In the genomic region with DNA sequence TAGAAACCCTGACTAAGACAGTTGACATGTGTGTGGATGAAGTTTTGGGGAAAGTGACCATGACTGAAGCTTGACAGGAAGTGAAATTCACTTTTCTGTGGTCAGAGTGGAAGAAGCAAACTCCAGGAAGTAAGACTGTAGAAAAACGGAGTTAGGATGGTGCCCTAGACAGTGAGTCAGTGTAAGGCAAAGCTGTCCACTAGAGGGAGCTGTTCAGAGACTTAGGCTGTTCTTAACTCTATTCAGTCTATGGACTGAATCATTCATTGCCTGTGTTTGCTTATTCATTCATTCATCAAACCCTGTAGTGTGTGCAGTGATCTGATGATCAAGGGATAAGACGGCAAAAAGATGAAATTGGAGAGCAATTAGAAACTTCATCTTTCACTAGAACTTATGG, we compare ENCODE assay signal across 9 mouse cellular contexts.
DNase-seq lines count a peak whose midpoint lies in the region; ATAC-seq lines count a peak whose summit lies in the region.
"Had no signal": no experiment of that assay in that cellular context is flagged by ENCODE, and none has a peak within 500 bp of the region (broad histone marks: within the 10 kb centered on the region; RNA-seq: fewer than 3 reads in every experiment).

No protein-coding gene starts in this region.

- H3K27ac ChIP-seq in hindbrain, embryonic 14.5 days = no peak overlapping the region
- H3K27ac ChIP-seq in hindbrain, embryonic 10.5 days = no peak overlapping the region
- no peak overlapping the region for H3K27ac ChIP-seq in embryonic facial prominence, embryonic 11.5 days (replicated peaks; ENCODE audit: low read depth, low read length)
- no peak overlapping the region for H3K27ac ChIP-seq in midbrain, embryonic 10.5 days (replicated peaks)

- intact Hi-C loops in left cerebral cortex, postnatal 10 days (cut with DNase I) = loop anchor here (10.0 kb wide), 1 partner anchor 851 kb away; no protein-coding TSS in a partner anchor

- H3K4me3 ChIP-seq in hindbrain, embryonic 14.5 days (replicated peaks; ENCODE audit: low read length) = no peak overlapping the region
- H3K4me3 ChIP-seq in hindbrain, embryonic 10.5 days = no peak overlapping the region
- no peak overlapping the region for H3K4me3 ChIP-seq in embryonic facial prominence, embryonic 11.5 days (ENCODE audit: low read depth, low read length)
- H3K4me3 ChIP-seq in midbrain, embryonic 10.5 days = no peak overlapping the region
- H3K4me3 ChIP-seq: myocyte had no signal

- ATAC-seq in hindbrain, embryonic 14.5 days (ENCODE audit: low FRiP score) = no peak
- no peak for ATAC-seq in embryonic facial prominence, embryonic 11.5 days (replicated peaks; ENCODE audit: insufficient number of reproducible peaks, low FRiP score, low TSS enrichment, low read depth)
- no peak for ATAC-seq in CD4-positive, CD25-positive, alpha-beta regulatory T cell, adult 4 months

- H3K27me3 ChIP-seq in hindbrain, embryonic 14.5 days (ENCODE audit: control insufficient read depth, insufficient read depth, low read length) = no peaks in the 10 kb centered on the region
- H3K27me3 ChIP-seq in hindbrain, embryonic 10.5 days (ENCODE audit: insufficient read depth, poor library complexity, severe bottlenecking) = no peaks in the 10 kb centered on the region
- no peaks in the 10 kb centered on the region for H3K27me3 ChIP-seq in embryonic facial prominence, embryonic 11.5 days (ENCODE audit: control insufficient read depth, insufficient read depth, low read length)
- no peaks in the 10 kb centered on the region for H3K27me3 ChIP-seq in midbrain, embryonic 10.5 days (ENCODE audit: low read depth, poor library complexity, severe bottlenecking)

- H3K9ac ChIP-seq in hindbrain, embryonic 14.5 days = no peak overlapping the region
- no peak overlapping the region for H3K9ac ChIP-seq in embryonic facial prominence, embryonic 11.5 days (replicated peaks; ENCODE audit: low read length)

- WGBS in hindbrain, embryonic 14.5 days = 61% methylated on average over 2 of the region's 2 CpGs
- WGBS in hindbrain, embryonic 10.5 days = 57% methylated on average over 2 of the region's 2 CpGs
- WGBS in embryonic facial prominence, embryonic 11.5 days = 59% methylated on average over 2 of the region's 2 CpGs
- 56% methylated on average over 2 of the region's 2 CpGs for WGBS in midbrain, embryonic 10.5 days

- no peak overlapping the region for H3K4me2 ChIP-seq in hindbrain, embryonic 14.5 days (replicated peaks)
- no peak overlapping the region for H3K4me2 ChIP-seq in embryonic facial prominence, embryonic 11.5 days (ENCODE audit: low read depth, low read length)

- no peaks in the 10 kb centered on the region for H3K9me3 ChIP-seq in hindbrain, embryonic 14.5 days (ENCODE audit: control insufficient read depth, low read length)
- H3K9me3 ChIP-seq in hindbrain, embryonic 10.5 days = no peaks in the 10 kb centered on the region
- no peaks in the 10 kb centered on the region for H3K9me3 ChIP-seq in embryonic facial prominence, embryonic 11.5 days (replicated peaks; ENCODE audit: control insufficient read depth, low read length)
- H3K9me3 ChIP-seq in midbrain, embryonic 10.5 days (replicated peaks) = no peaks in the 10 kb centered on the region

- no peaks in the 10 kb centered on the region for H3K4me1 ChIP-seq in hindbrain, embryonic 14.5 days (replicated peaks; ENCODE audit: control insufficient read depth, insufficient read depth, low read length)
- no peaks in the 10 kb centered on the region for H3K4me1 ChIP-seq in hindbrain, embryonic 10.5 days (replicated peaks)
- H3K4me1 ChIP-seq in embryonic facial prominence, embryonic 11.5 days (ENCODE audit: control insufficient read depth, insufficient read depth, low read length) = no peaks in the 10 kb centered on the region
- H3K4me1 ChIP-seq in midbrain, embryonic 10.5 days = no peaks in the 10 kb centered on the region

- no peaks in the 10 kb centered on the region for H3K36me3 ChIP-seq in hindbrain, embryonic 14.5 days (replicated peaks; ENCODE audit: control insufficient read depth, insufficient read depth)
- H3K36me3 ChIP-seq in hindbrain, embryonic 10.5 days = no peaks in the 10 kb centered on the region
- no peaks in the 10 kb centered on the region for H3K36me3 ChIP-seq in embryonic facial prominence, embryonic 11.5 days (replicated peaks; ENCODE audit: control insufficient read depth, insufficient read depth, low read depth, low read length)
- H3K36me3 ChIP-seq in midbrain, embryonic 10.5 days = no peaks in the 10 kb centered on the region

- peak; percentile 54 for DNase-seq in hindbrain, embryonic 14.5 days (ENCODE audit: low spot score)
- DNase-seq in hindbrain, embryonic 10.5 days (ENCODE audit: low spot score) = no peak
- peak; percentile 64 for DNase-seq in NIH3T3 (ENCODE audit: low read depth)
- DNase-seq in embryonic facial prominence, embryonic 11.5 days (ENCODE audit: low spot score) = peak; percentile 72
- DNase-seq in left cerebral cortex, postnatal 10 days (ENCODE audit: extremely low spot score in 1 of 2, low spot score in 2 of 2) = peak; percentile 19 to 30
- DNase-seq in midbrain, embryonic 10.5 days (ENCODE audit: low spot score) = no peak
- DNase-seq in adrenal gland, postnatal 4 days (ENCODE audit: low spot score in 2 of 2) = no peak

Comparison
In these comparisons a context has a peak if more than half of its experiments do, and no peak if none do; other contexts are left out.
1. DNase-seq: peak in hindbrain, embryonic 14.5 days (single experiment), NIH3T3 (single experiment), embryonic facial prominence, embryonic 11.5 days (single experiment) and left cerebral cortex, postnatal 10 days (2 of 2); none in hindbrain, embryonic 10.5 days (single experiment), midbrain, embryonic 10.5 days (single experiment) and adrenal gland, postnatal 4 days (0 of 2).